Mouse (Mus musculus): ENCODE measurements at regions not wholly inside any gene's neighbourhood (a gene's known extent, or its start where the extent isn't known, plus 50 kb on each side); places are given as distances from the start of the nearest gene placed in this dataset. TPM values are rescaled to one million over a fixed set of nuclear protein-coding genes. Genes with fewer than 3 reads are reported as not detected.

- Histone ChIP-seq H3K27me3 (ENCODE audit: control insufficient read depth, insufficient read depth, low read depth, low read length) (no peaks in the 10 kb centered on the region), H3K36me3 (ENCODE audit: control insufficient read depth, insufficient read depth, low read length) (no peaks in the 10 kb centered on the region), H3K4me3 (ENCODE audit: low read length) (no peak overlapping the region), H3K27ac (ENCODE audit: low read length) (no peak overlapping the region), H3K9ac (ENCODE audit: low read length) (no peak overlapping the region), H3K9me3 (ENCODE audit: control insufficient read depth, low read length) (no peaks in the 10 kb centered on the region), H3K4me2 (ENCODE audit: low read depth, low read length) (no peak overlapping the region), H3K4me1 (replicated peaks; ENCODE audit: control insufficient read depth, insufficient read depth, low read length) (no peaks in the 10 kb centered on the region)
- 82% methylated on average over 5 of the region's 5 CpGs for whole genome bisulfite sequencing
- ATAC-seq (ENCODE audit: low read depth), result no peak
These were observed 358.9 kb upstream of the Fat1 start for GRCm38 (mm10) chr8:44576314-44576858.

GRCm38 (mm10) chr8:44576993-44577392 is 358.3 kb upstream of the Fat1 start:
- H3K9ac ChIP-seq (ENCODE audit: low read length), result no peak overlapping the region
- H3K4me1 ChIP-seq (replicated peaks; ENCODE audit: control insufficient read depth, insufficient read depth, low read length), result no peaks in the 10 kb centered on the region
- H3K9me3 ChIP-seq (ENCODE audit: control insufficient read depth, low read length), result no peaks in the 10 kb centered on the region
- no peak overlapping the region for H3K27ac ChIP-seq (ENCODE audit: low read length)
- no peaks in the 10 kb centered on the region for H3K36me3 ChIP-seq (ENCODE audit: control insufficient read depth, insufficient read depth, low read length)
- no peak overlapping the region for H3K4me3 ChIP-seq (ENCODE audit: low read length)
- 73% methylated on average over 5 of the region's 5 CpGs for WGBS
- no peak overlapping the region for H3K4me2 ChIP-seq (ENCODE audit: low read depth, low read length)
- ATAC-seq (ENCODE audit: low read depth), result no peak
- H3K27me3 ChIP-seq (ENCODE audit: control insufficient read depth, insufficient read depth, low read depth, low read length), result no peaks in the 10 kb centered on the region

Small RNA genes in the stretch of these regions (microRNA-seq; reads per million reads assigned to microRNA genes)
- not detected for gene Gm26241
